In the genomic region with DNA sequence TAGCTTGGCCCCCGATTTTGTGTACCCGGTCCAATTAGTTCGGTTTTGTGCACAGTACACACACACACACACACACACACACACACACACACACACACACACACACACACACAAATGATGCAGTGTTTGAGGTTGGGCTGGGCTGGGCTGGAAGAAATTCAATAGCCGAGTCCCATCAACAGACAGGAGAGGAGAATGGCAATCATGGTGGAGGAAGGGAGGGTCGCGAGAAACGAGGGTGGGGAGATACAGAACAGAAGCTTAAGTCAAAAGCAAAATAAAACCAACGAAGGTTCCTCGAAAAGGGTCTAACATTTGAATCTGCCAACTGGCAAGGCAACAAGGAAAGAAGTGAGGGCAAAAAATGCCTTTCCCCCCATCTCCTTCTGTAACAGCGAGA, we compare ENCODE assay signal across 11 mouse cellular contexts. TPM values are rescaled to one million over a fixed set of nuclear protein-coding genes. Genes with fewer than 3 reads are reported as not detected.
A peak's percentile ranks its signal among the peaks of the same experiment; 100 is the strongest.
DNase-seq lines count a peak whose midpoint lies in the region; ATAC-seq and TF ChIP-seq lines count a peak whose summit lies in the region.
"Had no signal": no experiment of that assay in that cellular context is flagged by ENCODE, and none has a peak within 500 bp of the region (broad histone marks: within the 10 kb centered on the region; RNA-seq: fewer than 3 reads in every experiment).

No protein-coding gene starts in this region.

- DNase-seq in heart, adult 11 months = peak; percentile 28
- no peak for DNase-seq in heart, adult 2 months
- peak; percentile 39 for DNase-seq in cerebellum, adult 8-10 months
- DNase-seq in forebrain, postnatal 0 days = no peak
- DNase-seq in gastrocnemius, adult 18-20 months (ENCODE audit: low spot score) = no peak
- DNase-seq in lung, postnatal 14 days = no peak
- DNase-seq: gastrocnemius, adult 2 months had no signal

- intact Hi-C loops in heart, adult 2 months (cut with DNase I) = no loop called here

- no peaks in the 10 kb centered on the region; the same call in 1 of the 2 replicates for H3K27me3 ChIP-seq in heart, adult 2 months (ENCODE audit: control insufficient read depth, insufficient read depth, low read length)
- H3K27me3 ChIP-seq in forebrain, postnatal 0 days (ENCODE audit: insufficient read depth, low read length) = no peaks in the 10 kb centered on the region
- no peaks in the 10 kb centered on the region for H3K27me3 ChIP-seq in midbrain, embryonic 13.5 days

- no peaks in the 10 kb centered on the region for H3K79me2 ChIP-seq in heart, adult 2 months (replicated peaks; ENCODE audit: control insufficient read depth, insufficient read depth, low read length)

- H3K4me2 ChIP-seq in forebrain, postnatal 0 days (ENCODE audit: low read depth) = peak overlapping the region; percentile 61
- peak overlapping the region; percentile 68 for H3K4me2 ChIP-seq in midbrain, embryonic 13.5 days (replicated peaks)

- no peaks in the 10 kb centered on the region for H3K4me1 ChIP-seq in heart, adult 2 months (ENCODE audit: control insufficient read depth, insufficient read depth, low read length)
- no peaks in the 10 kb centered on the region for H3K4me1 ChIP-seq in forebrain, postnatal 0 days (ENCODE audit: insufficient read depth)
- H3K4me1 ChIP-seq in midbrain, embryonic 13.5 days (replicated peaks) = peaks cover 12% of the 10 kb centered on the region; the same call in 1 of the 2 replicates

- H3K9ac ChIP-seq in heart, adult 2 months (ENCODE audit: low read depth, low read length) = no peak overlapping the region
- peak overlapping the region; percentile 82 for H3K9ac ChIP-seq in forebrain, postnatal 0 days
- H3K9ac ChIP-seq in midbrain, embryonic 13.5 days (replicated peaks) = peak overlapping the region; percentile 81
- H3K9ac ChIP-seq: liver, embryonic 14.5 days had no signal

- H3K27ac ChIP-seq in heart, adult 2 months = no peak overlapping the region
- H3K27ac ChIP-seq in forebrain, postnatal 0 days (ENCODE audit: low read depth, low read length) = peak overlapping the region; percentile 92
- H3K27ac ChIP-seq in midbrain, embryonic 13.5 days = peak overlapping the region; percentile 93
- H3K27ac ChIP-seq: gastrocnemius, adult 2 months; liver, embryonic 14.5 days had no signal

- WGBS in heart, adult 2 months = 30% methylated on average over 10 of the region's 10 CpGs
- 8% methylated on average over 10 of the region's 10 CpGs for WGBS in forebrain, postnatal 0 days
- 19% methylated on average over 8 of the region's 10 CpGs for WGBS in midbrain, embryonic 13.5 days

- no peak for ATAC-seq in forebrain, postnatal 0 days
- no peak for ATAC-seq in midbrain, embryonic 13.5 days
- ATAC-seq in CD4-positive, CD25-positive, alpha-beta regulatory T cell, adult 4 months = no peak

- TF ChIP-seq POLR2A in heart, adult 2 months (IDR thresholded peaks at IDR 0.05; ENCODE audit: insufficient read depth, low read depth, low read length) = no peak

- H3K9me3 ChIP-seq in forebrain, postnatal 0 days (ENCODE audit: low read length) = no peaks in the 10 kb centered on the region
- no peaks in the 10 kb centered on the region for H3K9me3 ChIP-seq in midbrain, embryonic 13.5 days

- no peak overlapping the region for H3K4me3 ChIP-seq in heart, adult 2 months
- peak overlapping the region; percentile 80 for H3K4me3 ChIP-seq in forebrain, postnatal 0 days (ENCODE audit: low read depth, low read length)
- peak overlapping the region; percentile 71 for H3K4me3 ChIP-seq in midbrain, embryonic 13.5 days (replicated peaks)
- H3K4me3 ChIP-seq: gastrocnemius, adult 2 months had no signal

- TF ChIP-seq CTCF in heart, adult 2 months (IDR thresholded peaks at IDR 0.05) = no peak
- no peak for TF ChIP-seq CTCF in forebrain, postnatal 0 days (IDR thresholded peaks at IDR 0.05; ENCODE audit: low read depth)

- H3K36me3 ChIP-seq in heart, adult 2 months (ENCODE audit: control insufficient read depth, insufficient read depth, low read length) = no peaks in the 10 kb centered on the region
- no peaks in the 10 kb centered on the region for H3K36me3 ChIP-seq in forebrain, postnatal 0 days (ENCODE audit: insufficient read depth)
- no peaks in the 10 kb centered on the region for H3K36me3 ChIP-seq in midbrain, embryonic 13.5 days

- TF ChIP-seq EP300 in heart, adult 2 months (IDR thresholded peaks at IDR 0.05; ENCODE audit: insufficient read depth, low read depth, low read length) = no peak

RNA-seq across cellular contexts. Expression of gene Gria4, which starts 1.6 kb away (rescaled TPM):
- total RNA-seq in heart, adult 2 months (2021) = not detected
- polyA plus RNA-seq in heart, adult 2 months (2012; rRNA removed) = 0.02 and 0.12 TPM in 2 replicates
- 77.1 and 93.3 TPM in 2 replicates for total RNA-seq in forebrain, postnatal 0 days (2014; rRNA removed)
- 13.4 and 23.1 TPM in 2 replicates for polyA plus RNA-seq in forebrain, postnatal 0 days (2015; fragmentation: Nextera tagmentation; extraction: Ambion mirVana)
- 23.3 and 25.4 TPM in 2 replicates for polyA plus RNA-seq in midbrain, embryonic 13.5 days (2015; fragmentation: Nextera tagmentation; extraction: Ambion mirVana)
- not detected for total RNA-seq in gastrocnemius, adult 18-20 months (2021)
- not detected for polyA plus RNA-seq in CD4-positive, CD25-positive, alpha-beta regulatory T cell, adult 4 months (2017; shearing (Covaris generic))
- polyA plus RNA-seq: spleen, adult 2 months had no signal

Comparison
In these comparisons a context has a peak if more than half of its experiments do, and no peak if none do; other contexts are left out.
1. DNase-seq: peak in heart, adult 11 months (single experiment) and cerebellum, adult 8-10 months (single experiment); none in heart, adult 2 months (0 of 2), forebrain, postnatal 0 days (single experiment), gastrocnemius, adult 18-20 months (single experiment) and lung, postnatal 14 days (single experiment).
2. RNA of gene Gria4, which starts 1.6 kb away (polyA plus RNA-seq): 23.3 to 25.4 TPM in midbrain, embryonic 13.5 days and 13.4 to 23.1 TPM in forebrain, postnatal 0 days; 0.02 to 0.12 TPM in heart, adult 2 months and not detected in CD4-positive, CD25-positive, alpha-beta regulatory T cell, adult 4 months; every median in the first group is over 10 times any median in the second.